Mouse (Mus musculus) liver, postnatal 0 days (tissue): ENCODE measurements around the gene Dis3l2.

Experiments
- CTCF ChIP-seq: sonication (generic); IDR thresholded peaks from 2 replicates; pipeline ENCODE4 v1.5.1; 2016; ENCODE audit warnings: antibody characterized with exemption, low read depth
- EP300 ChIP-seq: IDR thresholded peaks from 2 replicates; pipeline ENCODE4 v1.6.1; 2016; ENCODE audit warnings: antibody characterized with exemption, low read depth, mild to moderate bottlenecking

- TF ChIP-seq CTCF, result no peak
- TF ChIP-seq EP300, result no peak
These were observed 26.0 kb upstream of the Dis3l2 start for GRCm38 (mm10) chr1:86677624-86678023.
